Mouse (Mus musculus): Measurements from ENCODE around the gene Myo7a. TPM values are rescaled to one million over a fixed set of nuclear protein-coding genes. Genes with fewer than 3 reads are reported as not detected.
A peak's percentile ranks its signal among the peaks of the same experiment; 100 is the strongest.

Gene Myo7a
- total and polyA plus RNA-seq, 3 experiments = 0.01 to 0.05 TPM; not detected in 1

DNA sequence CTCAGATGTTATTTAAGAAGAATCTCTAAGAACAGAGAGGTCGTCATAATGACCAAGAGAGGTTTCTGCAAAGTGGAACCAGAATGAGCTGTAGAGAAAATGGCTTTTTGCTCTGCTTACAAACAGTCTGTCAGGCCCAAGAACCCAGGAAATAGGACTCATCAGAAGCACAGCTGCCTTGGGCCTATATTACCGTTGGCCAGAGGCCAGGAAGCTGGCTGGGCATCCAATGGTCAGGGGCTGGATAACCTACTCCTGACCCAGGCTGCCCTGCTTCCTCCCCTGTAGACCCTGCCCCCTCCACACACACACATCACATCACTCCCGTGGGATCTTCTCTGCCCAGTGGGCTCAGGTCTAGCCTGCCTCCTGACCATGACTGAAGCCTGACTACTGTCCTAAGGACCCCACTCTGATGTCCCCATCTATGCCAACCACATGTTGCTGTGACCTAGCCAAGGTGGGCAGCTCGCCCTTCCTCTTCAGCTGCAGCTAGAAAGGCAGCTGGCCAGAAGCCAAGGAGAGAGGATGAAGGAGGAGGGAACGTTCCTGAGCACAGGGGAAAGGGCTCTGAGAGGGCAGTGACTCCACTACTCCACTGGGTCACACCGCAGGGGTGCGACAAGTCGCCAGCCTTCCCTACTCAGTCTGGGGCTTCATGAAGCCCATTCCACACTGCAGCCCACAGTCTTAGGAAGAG lies 40.9 kb upstream of the Myo7a start:
- Histone ChIP-seq H3K36me3 (replicated peaks) (no peaks in the 10 kb centered on the region), H3K4me3 (ENCODE audit: low read depth, low read length) (no peak overlapping the region)

DNA sequence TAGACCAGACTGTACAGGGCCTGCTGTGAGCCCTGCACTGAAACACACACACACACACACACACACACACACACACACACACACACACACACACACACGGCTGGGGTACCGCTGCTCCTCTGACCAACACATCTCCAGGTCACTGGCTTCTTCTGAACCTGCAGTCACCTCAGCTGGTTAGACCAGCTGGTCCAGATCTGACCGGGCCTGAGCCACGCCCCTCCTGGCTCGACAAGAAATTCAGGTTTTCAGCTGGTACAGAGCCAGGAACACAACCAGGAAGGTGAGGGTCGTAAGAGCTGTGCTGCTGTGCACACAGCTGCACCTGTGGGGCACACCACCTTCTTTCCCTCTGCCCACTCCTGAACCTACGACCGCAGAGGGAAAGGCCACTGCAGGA lies 39.2 kb upstream of the Myo7a start:
- peaks cover 8% of the 10 kb centered on the region for H3K4me1 ChIP-seq (ENCODE audit: insufficient read depth, low read depth, low read length)
- no peaks in the 10 kb centered on the region for H3K9me3 ChIP-seq (replicated peaks)
- ATAC-seq (ENCODE audit: extremely low read depth, insufficient number of reproducible peaks, low FRiP score, poor library complexity, severe bottlenecking) = no peak
- no peak overlapping the region for H3K4me3 ChIP-seq (ENCODE audit: low read depth, low read length)
- H3K36me3 ChIP-seq (replicated peaks) = no peaks in the 10 kb centered on the region
- no peak for TF ChIP-seq GATA1 (IDR thresholded peaks at IDR 0.05; ENCODE audit: borderline replicate concordance, low read length)
- no peak for TF ChIP-seq POLR2AphosphoS5 (IDR thresholded peaks at IDR 0.05; ENCODE audit: insufficient replicate concordance, low read depth, low read length)
- TF ChIP-seq CTCF (IDR thresholded peaks at IDR 0.05; ENCODE audit: low read depth, low read length) = no peak
- no peak for TF ChIP-seq TAL1 (conservative IDR thresholded peaks at IDR 0.05; ENCODE audit: low read depth, low read length)
- H3K27me3 ChIP-seq (ENCODE audit: insufficient read depth, low read length) = peaks cover 64% of the 10 kb centered on the region
- DNase-seq (ENCODE audit: low spot score) = no peak

More for the DNA sequence above, 40.9 kb upstream of the Myo7a start:
- Histone ChIP-seq H3K9me3 (replicated peaks) (no peaks in the 10 kb centered on the region), H3K4me1 (ENCODE audit: insufficient read depth, low read depth, low read length) (peaks cover 8% of the 10 kb centered on the region), H3K27me3 (ENCODE audit: insufficient read depth, low read length) (peaks cover 64% of the 10 kb centered on the region)
- DNase-seq (ENCODE audit: low spot score) (no peak), ATAC-seq (ENCODE audit: extremely low read depth, insufficient number of reproducible peaks, low FRiP score, poor library complexity, severe bottlenecking) (no peak)
- TF ChIP-seq GATA2 (IDR thresholded peaks at IDR 0.05; ENCODE audit: borderline replicate concordance, low read depth, low read length) = no peak
- TF ChIP-seq POLR2AphosphoS5 (IDR thresholded peaks at IDR 0.05; ENCODE audit: insufficient replicate concordance, low read depth, low read length) = no peak

DNA sequence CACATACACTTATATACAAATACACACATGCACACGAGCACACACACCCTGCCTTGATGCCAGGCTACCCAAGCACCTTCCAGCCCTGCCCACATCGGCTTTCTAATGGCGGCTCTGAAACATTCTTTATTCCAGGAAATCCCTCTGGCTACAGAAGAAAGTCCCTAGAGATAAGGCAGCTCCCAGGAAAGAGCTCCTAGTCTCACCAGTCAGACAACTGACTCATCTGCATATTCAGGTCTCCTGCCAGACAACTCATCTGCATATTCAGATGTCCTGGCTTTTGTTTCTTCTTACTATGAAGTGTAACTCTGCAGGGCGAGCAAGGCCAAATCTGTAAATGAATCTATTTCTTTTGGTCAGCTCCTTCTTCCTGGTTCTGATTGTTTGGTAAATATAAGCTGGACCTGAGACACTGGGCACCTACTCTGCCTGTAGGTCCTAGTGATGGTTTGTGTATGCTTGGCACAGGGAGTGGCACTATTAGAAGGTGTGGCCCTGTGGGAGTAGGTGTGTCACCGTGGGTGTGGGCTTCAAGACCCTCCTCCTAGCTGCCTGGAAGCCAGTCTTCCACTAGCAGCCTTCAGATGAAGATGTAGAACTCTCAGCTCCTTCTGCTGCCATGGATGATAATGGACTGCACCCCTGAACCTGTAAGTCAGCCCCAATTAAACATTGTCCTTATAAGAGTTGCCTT lies 38.5 kb upstream of the Myo7a start:
- no peaks in the 10 kb centered on the region for H3K9me3 ChIP-seq (replicated peaks)
- H3K4me1 ChIP-seq (ENCODE audit: insufficient read depth, low read depth, low read length) = peaks cover 8% of the 10 kb centered on the region
- TF ChIP-seq CTCF (IDR thresholded peaks at IDR 0.05; ENCODE audit: low read depth, low read length) = no peak
- no peak for TF ChIP-seq TAL1 (conservative IDR thresholded peaks at IDR 0.05; ENCODE audit: low read depth, low read length)
- no peak for TF ChIP-seq POLR2AphosphoS5 (IDR thresholded peaks at IDR 0.05; ENCODE audit: insufficient replicate concordance, low read depth, low read length)
- H3K4me3 ChIP-seq (ENCODE audit: low read depth, low read length) = no peak overlapping the region
- ATAC-seq (ENCODE audit: extremely low read depth, insufficient number of reproducible peaks, low FRiP score, poor library complexity, severe bottlenecking) = no peak
- H3K36me3 ChIP-seq (replicated peaks) = no peaks in the 10 kb centered on the region
- H3K27me3 ChIP-seq (ENCODE audit: insufficient read depth, low read length) = peaks cover 62% of the 10 kb centered on the region
- no peak for DNase-seq (ENCODE audit: low spot score)

DNA sequence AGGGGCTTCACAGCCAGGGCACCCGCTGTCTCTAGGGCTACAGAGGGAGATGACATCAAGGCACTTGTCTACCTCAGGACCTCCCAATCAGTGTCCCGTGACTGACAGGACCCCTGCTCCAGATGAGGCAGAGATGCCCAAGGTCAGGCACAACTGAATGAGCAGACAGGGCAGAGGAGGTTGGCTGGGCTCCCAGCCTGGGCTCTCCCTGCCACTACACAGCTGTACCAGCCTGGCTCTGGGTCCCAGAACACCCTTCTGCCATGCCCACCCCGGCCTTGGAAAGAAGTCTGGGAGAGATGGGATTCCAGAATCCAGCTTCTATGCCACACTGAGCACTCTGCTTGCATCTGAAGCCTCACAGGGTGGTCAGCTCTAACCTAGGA lies 36.9 kb upstream of the Myo7a start:
- Histone ChIP-seq H3K9me3 (replicated peaks) (no peaks in the 10 kb centered on the region), H3K4me3 (ENCODE audit: low read depth, low read length) (no peak overlapping the region), H3K4me1 (ENCODE audit: insufficient read depth, low read depth, low read length) (peaks cover 8% of the 10 kb centered on the region), H3K27me3 (ENCODE audit: insufficient read depth, low read length) (peaks cover 64% of the 10 kb centered on the region), H3K36me3 (replicated peaks) (no peaks in the 10 kb centered on the region)
- DNase-seq (ENCODE audit: low spot score) (no peak), ATAC-seq (ENCODE audit: extremely low read depth, insufficient number of reproducible peaks, low FRiP score, poor library complexity, severe bottlenecking) (no peak)
- TF ChIP-seq GATA2 (IDR thresholded peaks at IDR 0.05; ENCODE audit: borderline replicate concordance, low read depth, low read length) (no peak), TAL1 (conservative IDR thresholded peaks at IDR 0.05; ENCODE audit: low read depth, low read length) (no peak), CTCF (IDR thresholded peaks at IDR 0.05; ENCODE audit: low read depth, low read length) (no peak), GATA1 (IDR thresholded peaks at IDR 0.05; ENCODE audit: borderline replicate concordance, low read length) (no peak), POLR2AphosphoS5 (IDR thresholded peaks at IDR 0.05; ENCODE audit: insufficient replicate concordance, low read depth, low read length) (no peak)

DNA sequence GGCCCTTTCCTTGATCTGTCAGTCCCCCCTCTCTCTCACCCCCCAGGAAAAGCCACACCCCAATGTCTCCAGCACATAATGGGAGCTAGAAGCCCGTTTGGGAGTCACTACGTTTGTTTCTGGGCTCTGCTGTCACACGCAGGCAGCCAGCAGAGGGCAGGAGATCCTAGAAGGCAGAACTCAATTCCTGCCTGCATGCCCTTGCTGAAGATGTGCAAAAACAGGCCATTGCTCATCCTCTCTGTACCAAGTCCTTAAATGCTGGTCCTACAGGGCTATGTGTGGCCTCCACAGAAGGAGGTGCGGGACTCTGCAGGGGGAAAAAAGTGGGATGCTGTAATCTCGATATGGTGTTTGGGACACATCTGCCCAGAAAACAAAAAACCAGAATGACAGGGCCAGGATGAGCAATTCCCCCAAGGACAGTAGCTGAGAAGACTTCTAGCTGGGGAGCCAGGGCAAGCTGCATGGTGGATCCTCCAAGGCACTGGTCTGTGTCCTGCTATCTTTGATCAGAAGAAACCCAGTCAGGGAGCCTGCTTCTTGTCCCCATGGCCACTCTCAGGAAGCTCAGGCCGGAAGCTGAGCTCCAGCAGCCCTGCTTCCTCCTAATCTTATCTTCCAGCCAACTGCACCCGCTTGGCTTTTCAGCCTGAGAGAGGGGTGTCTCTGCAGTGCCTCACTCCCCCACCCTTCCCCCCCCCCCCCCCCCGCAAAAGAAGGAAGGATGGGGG lies 36.4 kb upstream of the Myo7a start:
- Histone ChIP-seq H3K4me1 (ENCODE audit: insufficient read depth, low read depth, low read length) (peaks cover 8% of the 10 kb centered on the region), H3K9me3 (replicated peaks) (no peaks in the 10 kb centered on the region), H3K27me3 (ENCODE audit: insufficient read depth, low read length) (peaks cover 60% of the 10 kb centered on the region), H3K4me3 (ENCODE audit: low read depth, low read length) (no peak overlapping the region), H3K36me3 (replicated peaks) (no peaks in the 10 kb centered on the region)
- peak; percentile 64 for ATAC-seq (ENCODE audit: extremely low read depth, insufficient number of reproducible peaks, low FRiP score, poor library complexity, severe bottlenecking)
- TF ChIP-seq CTCF (IDR thresholded peaks at IDR 0.05; ENCODE audit: low read depth, low read length) (peak; percentile 35; the same call in 1 of the 2 replicates), GATA1 (IDR thresholded peaks at IDR 0.05; ENCODE audit: borderline replicate concordance, low read length) (no peak)
- DNase-seq (ENCODE audit: low spot score) = peak; percentile 33

DNA sequence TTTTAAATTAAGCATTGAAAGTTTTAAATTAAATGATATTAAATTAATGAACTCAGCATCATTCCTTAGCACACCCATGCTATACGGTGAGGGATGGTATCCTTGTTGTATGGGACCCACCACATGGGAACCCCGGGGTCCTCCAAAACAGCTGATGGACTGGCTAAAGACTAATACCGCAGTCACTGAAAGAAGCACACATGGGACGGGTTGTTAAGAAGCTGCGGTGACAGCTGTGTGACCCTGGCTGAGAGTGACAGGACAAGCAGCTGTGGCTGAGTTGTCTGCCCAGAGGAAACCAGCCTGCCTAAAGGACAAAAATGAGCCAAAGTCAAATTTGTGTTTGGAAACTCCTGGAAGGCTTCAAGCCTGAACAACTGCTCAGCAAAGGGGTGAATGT lies 34.6 kb upstream of the Myo7a start:
- DNase-seq (ENCODE audit: low spot score) (no peak), ATAC-seq (ENCODE audit: extremely low read depth, insufficient number of reproducible peaks, low FRiP score, poor library complexity, severe bottlenecking) (no peak)
- Histone ChIP-seq H3K4me3 (ENCODE audit: low read depth, low read length) (no peak overlapping the region), H3K27me3 (ENCODE audit: insufficient read depth, low read length) (peaks cover 56% of the 10 kb centered on the region), H3K9me3 (replicated peaks) (no peaks in the 10 kb centered on the region), H3K36me3 (replicated peaks) (no peaks in the 10 kb centered on the region), H3K4me1 (ENCODE audit: insufficient read depth, low read depth, low read length) (peaks cover 8% of the 10 kb centered on the region)
- TF ChIP-seq TAL1 (conservative IDR thresholded peaks at IDR 0.05; ENCODE audit: low read depth, low read length) (no peak), POLR2AphosphoS5 (IDR thresholded peaks at IDR 0.05; ENCODE audit: insufficient replicate concordance, low read depth, low read length) (no peak), GATA1 (IDR thresholded peaks at IDR 0.05; ENCODE audit: borderline replicate concordance, low read length) (no peak), GATA2 (IDR thresholded peaks at IDR 0.05; ENCODE audit: borderline replicate concordance, low read depth, low read length) (no peak), CTCF (IDR thresholded peaks at IDR 0.05; ENCODE audit: low read depth, low read length) (no peak)

All from G1E (cell line).